In genomic region chr17:27825984-27826905, GRCm38 (mm10) we compare ENCODE assay signal across 8 mouse cellular contexts. TPM values are rescaled to one million over a fixed set of nuclear protein-coding genes. Genes with fewer than 3 reads are reported as not detected.
DNase-seq lines count a peak whose midpoint lies in the region; ATAC-seq and TF ChIP-seq lines count a peak whose summit lies in the region.

No protein-coding gene starts in this region.

- peak overlapping the region; percentile 78; the same call in 1 of the 2 replicates for H3K27ac ChIP-seq in embryonic facial prominence, embryonic 15.5 days (replicated peaks)
- peak overlapping the region; percentile 26 to 50; a peak in 3 of 4 replicates for H3K27ac ChIP-seq in heart, embryonic 14.5 days (replicated peaks in 1 of 2; ENCODE audit: control insufficient read depth in 1 of 2, insufficient read depth in 1 of 2, low read depth in 2 of 2, low read length in 2 of 2)
- peak overlapping the region; percentile 51 for H3K27ac ChIP-seq in kidney, postnatal 0 days
- H3K27ac ChIP-seq in lung, embryonic 14.5 days (ENCODE audit: low read depth): peak overlapping the region; percentile 82
- H3K27ac ChIP-seq in neural tube, embryonic 14.5 days (ENCODE audit: low read depth, low read length): peak overlapping the region; percentile 12

- peak overlapping the region; percentile 43 for H3K4me3 ChIP-seq in embryonic facial prominence, embryonic 15.5 days (replicated peaks)
- H3K4me3 ChIP-seq in heart, embryonic 14.5 days (ENCODE audit: control insufficient read depth in 1 of 2, insufficient read depth in 1 of 2, low read depth in 1 of 2, low read length in 2 of 2): peak overlapping the region; percentile 35 to 43
- peak overlapping the region; percentile 28 for H3K4me3 ChIP-seq in kidney, postnatal 0 days (replicated peaks; ENCODE audit: low read depth, low read length)
- H3K4me3 ChIP-seq in lung, embryonic 14.5 days (ENCODE audit: low read depth, low read length): peak overlapping the region; percentile 36
- no peak overlapping the region for H3K4me3 ChIP-seq in neural tube, embryonic 14.5 days (ENCODE audit: low read depth, low read length)

- peak; percentile 32 for DNase-seq in layer of hippocampus, adult 9-10 months (ENCODE audit: low spot score)
- DNase-seq in layer of hippocampus, postnatal 36 days: no peak
- peak; percentile 95 for DNase-seq in kidney, postnatal 0 days (ENCODE audit: low spot score)
- peak; percentile 85 for DNase-seq in lung, embryonic 14.5 days
- DNase-seq in thymus, adult 18-20 months: peak; percentile 69 to 82

- peak; percentile 79 for ATAC-seq in embryonic facial prominence, embryonic 15.5 days (ENCODE audit: insufficient number of reproducible peaks, low FRiP score, low TSS enrichment, low read depth)
- peak; percentile 62 for ATAC-seq in heart, embryonic 14.5 days (ENCODE audit: insufficient number of reproducible peaks, insufficient read depth, low FRiP score, low read depth)
- ATAC-seq in kidney, postnatal 0 days (replicated peaks; ENCODE audit: low FRiP score, low read depth): peak; percentile 71
- peak; percentile 70 for ATAC-seq in lung, embryonic 14.5 days (ENCODE audit: insufficient read depth)
- ATAC-seq in neural tube, embryonic 14.5 days (ENCODE audit: low read depth): 0 out of 2 replicates have a peak, but pooled peaks have one; percentile 34

- no peak overlapping the region for H3K9ac ChIP-seq in embryonic facial prominence, embryonic 15.5 days
- peak overlapping the region; percentile 58 for H3K9ac ChIP-seq in heart, embryonic 14.5 days (ENCODE audit: low read length)
- H3K9ac ChIP-seq in kidney, postnatal 0 days (ENCODE audit: low read depth, low read length): peak overlapping the region; percentile 6; the same call in 1 of the 2 replicates
- H3K9ac ChIP-seq in lung, embryonic 14.5 days: peak overlapping the region; percentile 47
- peak overlapping the region; percentile 28; the same call in 1 of the 2 replicates for H3K9ac ChIP-seq in neural tube, embryonic 14.5 days (replicated peaks; ENCODE audit: low read depth, low read length)

- H3K27me3 ChIP-seq in embryonic facial prominence, embryonic 15.5 days: no peaks in the 10 kb centered on the region
- H3K27me3 ChIP-seq in heart, embryonic 14.5 days (ENCODE audit: control insufficient read depth, insufficient read depth, low read length): no peaks in the 10 kb centered on the region
- no peaks in the 10 kb centered on the region for H3K27me3 ChIP-seq in kidney, postnatal 0 days (ENCODE audit: insufficient read depth, low read length)
- no peaks in the 10 kb centered on the region for H3K27me3 ChIP-seq in lung, embryonic 14.5 days (ENCODE audit: insufficient read depth, low read length)
- H3K27me3 ChIP-seq in neural tube, embryonic 14.5 days (ENCODE audit: control insufficient read depth, insufficient read depth, low read length): no peaks in the 10 kb centered on the region

- H3K9me3 ChIP-seq in embryonic facial prominence, embryonic 15.5 days (replicated peaks): no peaks in the 10 kb centered on the region
- H3K9me3 ChIP-seq in heart, embryonic 14.5 days (ENCODE audit: control insufficient read depth, low read length): no peaks in the 10 kb centered on the region
- no peaks in the 10 kb centered on the region for H3K9me3 ChIP-seq in kidney, postnatal 0 days (replicated peaks; ENCODE audit: low read length)
- H3K9me3 ChIP-seq in lung, embryonic 14.5 days (ENCODE audit: low read depth, low read length): no peaks in the 10 kb centered on the region
- no peaks in the 10 kb centered on the region for H3K9me3 ChIP-seq in neural tube, embryonic 14.5 days (ENCODE audit: control insufficient read depth, low read length)

- peak overlapping the region; percentile 57 for H3K4me2 ChIP-seq in embryonic facial prominence, embryonic 15.5 days (replicated peaks)
- peak overlapping the region; percentile 63 for H3K4me2 ChIP-seq in heart, embryonic 14.5 days (ENCODE audit: low read length)
- H3K4me2 ChIP-seq in kidney, postnatal 0 days (ENCODE audit: low read length): peak overlapping the region; percentile 59
- H3K4me2 ChIP-seq in lung, embryonic 14.5 days: peak overlapping the region; percentile 68
- peak overlapping the region; percentile 44 for H3K4me2 ChIP-seq in neural tube, embryonic 14.5 days (ENCODE audit: low read depth, low read length)

- peak; percentile 39; the same call in 1 of the 2 replicates for TF ChIP-seq CTCF in kidney, postnatal 0 days (IDR thresholded peaks at IDR 0.05; ENCODE audit: low read depth)
- 0 out of 2 replicates have a peak, but pooled peaks have one; percentile 7 for TF ChIP-seq CTCF in lung, embryonic 14.5 days (IDR thresholded peaks at IDR 0.05; ENCODE audit: low read depth)

- H3K36me3 ChIP-seq in embryonic facial prominence, embryonic 15.5 days: no peaks in the 10 kb centered on the region
- H3K36me3 ChIP-seq in heart, embryonic 14.5 days (ENCODE audit: control insufficient read depth, insufficient read depth, low read length): no peaks in the 10 kb centered on the region
- H3K36me3 ChIP-seq in kidney, postnatal 0 days (ENCODE audit: insufficient read depth, low read length): no peaks in the 10 kb centered on the region
- no peaks in the 10 kb centered on the region for H3K36me3 ChIP-seq in lung, embryonic 14.5 days (ENCODE audit: insufficient read depth)
- H3K36me3 ChIP-seq in neural tube, embryonic 14.5 days (ENCODE audit: control insufficient read depth, insufficient read depth, low read length): no peaks in the 10 kb centered on the region

- H3K4me1 ChIP-seq in embryonic facial prominence, embryonic 15.5 days: peaks cover 13% of the 10 kb centered on the region
- peaks cover 2 to 4% of the 10 kb centered on the region in 2 experiments for H3K4me1 ChIP-seq in heart, embryonic 14.5 days (ENCODE audit: control insufficient read depth in 2 of 2, insufficient read depth in 2 of 2, low read length in 2 of 2)
- 0 out of 2 replicates have a peak, but pooled peaks cover 2% of the 10 kb centered on the region for H3K4me1 ChIP-seq in kidney, postnatal 0 days (replicated peaks; ENCODE audit: insufficient read depth, low read length)
- H3K4me1 ChIP-seq in lung, embryonic 14.5 days (ENCODE audit: insufficient read depth): peaks cover 2% of the 10 kb centered on the region; the same call in 1 of the 2 replicates
- 0 out of 2 replicates have a peak, but pooled peaks cover 8% of the 10 kb centered on the region for H3K4me1 ChIP-seq in neural tube, embryonic 14.5 days (ENCODE audit: control insufficient read depth, insufficient read depth, low read length)

- WGBS in embryonic facial prominence, embryonic 15.5 days: 2% methylated on average over 22 of the region's 22 CpGs
- WGBS in heart, embryonic 14.5 days: 2% methylated on average over 22 of the region's 22 CpGs
- WGBS in kidney, postnatal 0 days: 2% methylated on average over 22 of the region's 22 CpGs
- 4% methylated on average over 22 of the region's 22 CpGs for WGBS in lung, embryonic 14.5 days
- WGBS in neural tube, embryonic 14.5 days: 2% methylated on average over 22 of the region's 22 CpGs

RNA-seq across cellular contexts. Expression of gene D17Wsu92e, which starts 5.8 kb away (rescaled TPM):
- total RNA-seq in layer of hippocampus, postnatal 36 days (2021): 100 to 1,000 TPM; 191 to 194 TPM
- 18.2 and 20.6 TPM in 2 replicates for polyA plus RNA-seq in embryonic facial prominence, embryonic 15.5 days (2015; fragmentation: Nextera tagmentation; extraction: Ambion mirVana)
- polyA plus RNA-seq in heart, embryonic 14.5 days (2014; fragmentation: Nextera tagmentation; extraction: Ambion mirVana): 15.4 and 16.6 TPM in 2 replicates
- polyA plus RNA-seq in kidney, postnatal 0 days (2015; fragmentation: Nextera tagmentation; extraction: Ambion mirVana): 19.6 and 20.4 TPM in 2 replicates
- 19.5 and 20.3 TPM in 2 replicates for polyA plus RNA-seq in lung, embryonic 14.5 days (2014; fragmentation: Nextera tagmentation; extraction: Ambion mirVana)
- polyA plus RNA-seq in neural tube, embryonic 14.5 days (2014; fragmentation: Nextera tagmentation; extraction: Ambion mirVana): 10.0 and 11.0 TPM in 2 replicates

RNA-seq across cellular contexts. Expression of gene Snrpc, which starts 11.7 kb away (rescaled TPM):
- total RNA-seq in layer of hippocampus, postnatal 36 days (2021): 10 to 100 TPM; 49.7 to 51.5 TPM
- 271 and 285 TPM in 2 replicates for polyA plus RNA-seq in embryonic facial prominence, embryonic 15.5 days (2015; fragmentation: Nextera tagmentation; extraction: Ambion mirVana)
- 213 and 228 TPM in 2 replicates for polyA plus RNA-seq in heart, embryonic 14.5 days (2014; fragmentation: Nextera tagmentation; extraction: Ambion mirVana)
- 258 and 263 TPM in 2 replicates for polyA plus RNA-seq in kidney, postnatal 0 days (2015; fragmentation: Nextera tagmentation; extraction: Ambion mirVana)
- 361 and 368 TPM in 2 replicates for polyA plus RNA-seq in lung, embryonic 14.5 days (2014; fragmentation: Nextera tagmentation; extraction: Ambion mirVana)
- polyA plus RNA-seq in neural tube, embryonic 14.5 days (2014; fragmentation: Nextera tagmentation; extraction: Ambion mirVana): 211 and 216 TPM in 2 replicates

RNA-seq across cellular contexts. Expression of gene Uhrf1bp1, which starts 30.0 kb away (rescaled TPM):
- 10 to 100 TPM; 14.5 to 16.9 TPM for total RNA-seq in layer of hippocampus, postnatal 36 days (2021)
- polyA plus RNA-seq in embryonic facial prominence, embryonic 15.5 days (2015; fragmentation: Nextera tagmentation; extraction: Ambion mirVana): 5.1 and 6.2 TPM in 2 replicates
- polyA plus RNA-seq in heart, embryonic 14.5 days (2014; fragmentation: Nextera tagmentation; extraction: Ambion mirVana): 3.2 and 3.3 TPM in 2 replicates
- 3.4 and 3.6 TPM in 2 replicates for polyA plus RNA-seq in kidney, postnatal 0 days (2015; fragmentation: Nextera tagmentation; extraction: Ambion mirVana)
- polyA plus RNA-seq in lung, embryonic 14.5 days (2014; fragmentation: Nextera tagmentation; extraction: Ambion mirVana): 7.1 and 8.0 TPM in 2 replicates
- 7.3 and 9.0 TPM in 2 replicates for polyA plus RNA-seq in neural tube, embryonic 14.5 days (2014; fragmentation: Nextera tagmentation; extraction: Ambion mirVana)

Comparison
In these comparisons a context has a peak if more than half of its experiments do, and no peak if none do; other contexts are left out.
1. DNase-seq: peak in layer of hippocampus, adult 9-10 months (single experiment), kidney, postnatal 0 days (single experiment), lung, embryonic 14.5 days (single experiment) and thymus, adult 18-20 months (2 of 2); none in layer of hippocampus, postnatal 36 days (0 of 2).
2. H3K27ac ChIP-seq: peak in every context shown above with its lines; median percentile 82 in lung, embryonic 14.5 days; 78 in embryonic facial prominence, embryonic 15.5 days; 51 in kidney, postnatal 0 days; 38 in heart, embryonic 14.5 days; 12 in neural tube, embryonic 14.5 days.
3. Peak in every context shown above with its lines, with median percentiles within 50 percentile points of each other: ATAC-seq and H3K4me2 ChIP-seq.